Mouse (Mus musculus) CD4-positive, CD25-positive, alpha-beta regulatory T cell, adult 4 months (primary cell): ENCODE results near the gene Daam1. TPM values are rescaled to one million over a fixed set of nuclear protein-coding genes. Genes with fewer than 3 reads are reported as not detected.

Experiments
- ATAC-seq: one replicate; pipeline ENCODE4 v1.8.0; 2017
- polyA plus RNA-seq, 2 experiments: library from polyadenylated mRNA; unstranded; fragments of 100-300 nt; shearing (Covaris generic); gene quantifications; one replicate each; pipeline ENCODE4 v1.2.1; 2017

The Daam1 gene
- polyA plus RNA-seq, 2 experiments from 2014 or later = 1.8 to 3.0 TPM

GRCm38 (mm10) chr12:71901211-71901610, 70.3 kb downstream of the Daam1 start:
- ATAC-seq = no peak

- no peak for ATAC-seq
These were observed 71.0 kb downstream of the Daam1 start for GRCm38 (mm10) chr12:71901859-71902258.

GRCm38 (mm10) chr12:71902317-71902716, 71.4 kb downstream of the Daam1 start:
- no peak for ATAC-seq

GRCm38 (mm10) chr12:71903218-71903617, 72.3 kb downstream of the Daam1 start:
- ATAC-seq = no peak

GRCm38 (mm10) chr12:71904310-71904709, 73.4 kb downstream of the Daam1 start:
- no peak for ATAC-seq

- no peak for ATAC-seq
These were observed 74.0 kb downstream of the Daam1 start for GRCm38 (mm10) chr12:71904926-71905325.

GRCm38 (mm10) chr12:71905640-71906320, 74.9 kb downstream of the Daam1 start:
- ATAC-seq = no peak

- no peak for ATAC-seq
These were observed 75.8 kb downstream of the Daam1 start for GRCm38 (mm10) chr12:71906582-71907267.

- no peak for ATAC-seq
These were observed 78.1 kb downstream of the Daam1 start for GRCm38 (mm10) chr12:71908984-71909383.

- no peak for ATAC-seq
These were observed 79.4 kb downstream of the Daam1 start for GRCm38 (mm10) chr12:71910246-71910645.

- ATAC-seq = no peak
These were observed 81.4 kb downstream of the Daam1 start for GRCm38 (mm10) chr12:71912262-71912661.

- ATAC-seq = no peak
These were observed 88.3 kb downstream of the Daam1 start for GRCm38 (mm10) chr12:71919156-71919555.

GRCm38 (mm10) chr12:71919962-71920361, 89.1 kb downstream of the Daam1 start:
- no peak for ATAC-seq

- no peak for ATAC-seq
These were observed 92.0 kb downstream of the Daam1 start for GRCm38 (mm10) chr12:71922827-71923381.

- no peak for ATAC-seq
These were observed 94.2 kb downstream of the Daam1 start for GRCm38 (mm10) chr12:71924978-71925529.

- no peak for ATAC-seq
These were observed 95.3 kb downstream of the Daam1 start for GRCm38 (mm10) chr12:71925990-71926700.

GRCm38 (mm10) chr12:71928092-71928491, 97.2 kb downstream of the Daam1 start:
- ATAC-seq = no peak

- no peak for ATAC-seq
These were observed 99.0 kb downstream of the Daam1 start for GRCm38 (mm10) chr12:71929876-71930275.

- peak; percentile 95 for ATAC-seq
These were observed 101.8 kb downstream of the Daam1 start for GRCm38 (mm10) chr12:71932433-71933386.

- no peak for ATAC-seq
These were observed 103.2 kb downstream of the Daam1 start for GRCm38 (mm10) chr12:71933989-71934645.

GRCm38 (mm10) chr12:71936636-71937035, 105.8 kb downstream of the Daam1 start:
- ATAC-seq = no peak
